Mouse (Mus musculus): ENCODE data around the gene Ephb1. TPM values are rescaled to one million over a fixed set of nuclear protein-coding genes. Genes with fewer than 3 reads are reported as not detected.

Gene Ephb1
- polyA plus RNA-seq, 1 experiment from 2014 or later = 1.6 TPM

GRCm38 (mm10) chr9:102267311-102268027, 87.0 kb downstream of the Ephb1 start:
- Histone ChIP-seq H3K27ac (replicated peaks; ENCODE audit: low read depth, low read length) (no peak overlapping the region), H3K9ac (ENCODE audit: low read length) (peak overlapping the region; percentile 45), H3K36me3 (ENCODE audit: control insufficient read depth, insufficient read depth, low read length) (no peaks in the 10 kb centered on the region), H3K27me3 (ENCODE audit: control insufficient read depth, insufficient read depth, low read length) (no peaks in the 10 kb centered on the region), H3K9me3 (ENCODE audit: control insufficient read depth, low read length) (no peaks in the 10 kb centered on the region), H3K4me1 (ENCODE audit: control insufficient read depth, insufficient read depth, low read length) (peaks cover 9% of the 10 kb centered on the region; the same call in 1 of the 2 replicates), H3K4me2 (ENCODE audit: low read depth, severe bottlenecking) (peak overlapping the region; percentile 65), H3K4me3 (ENCODE audit: low read depth, low read length) (peak overlapping the region; percentile 22)
- DNase-seq (ENCODE audit: low spot score) = peak; percentile 64
- ATAC-seq (ENCODE audit: insufficient number of reproducible peaks, low FRiP score, low TSS enrichment, low read depth) = no peak
- WGBS = 2% methylated on average over 18 of the region's 18 CpGs

DNA sequence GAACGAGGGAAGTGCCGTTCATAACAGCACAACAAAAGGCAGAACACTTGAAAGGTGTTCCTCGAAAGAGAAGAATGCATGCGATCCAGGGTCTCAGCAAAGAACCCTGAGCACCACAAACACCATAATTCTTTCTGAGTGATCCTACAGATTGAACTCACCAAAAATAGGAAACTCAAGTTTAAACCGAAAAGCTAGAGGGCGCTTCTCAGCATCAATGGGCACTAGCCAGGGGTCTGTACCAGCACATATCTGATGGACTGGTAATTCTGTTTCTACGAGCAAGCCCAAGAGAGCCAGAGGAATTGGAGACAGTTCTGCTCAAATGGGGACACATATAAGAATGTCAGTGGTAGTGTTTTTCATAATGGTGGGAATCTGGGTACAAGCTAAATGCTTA, 90.7 kb downstream of the Ephb1 start:
- Histone ChIP-seq H3K4me2 (ENCODE audit: low read depth, severe bottlenecking) (no peak overlapping the region), H3K9ac (ENCODE audit: low read length) (no peak overlapping the region), H3K9me3 (ENCODE audit: control insufficient read depth, low read length) (no peaks in the 10 kb centered on the region), H3K27ac (replicated peaks; ENCODE audit: low read depth, low read length) (no peak overlapping the region), H3K4me3 (ENCODE audit: low read depth, low read length) (no peak overlapping the region), H3K4me1 (ENCODE audit: control insufficient read depth, insufficient read depth, low read length) (peaks cover 9% of the 10 kb centered on the region; the same call in 1 of the 2 replicates), H3K27me3 (ENCODE audit: control insufficient read depth, insufficient read depth, low read length) (peaks cover 4% of the 10 kb centered on the region; the same call in 1 of the 2 replicates), H3K36me3 (ENCODE audit: control insufficient read depth, insufficient read depth, low read length) (no peaks in the 10 kb centered on the region)
- 52% methylated on average over 7 of the region's 7 CpGs for WGBS
- ATAC-seq (ENCODE audit: insufficient number of reproducible peaks, low FRiP score, low TSS enrichment, low read depth) = no peak
- DNase-seq (ENCODE audit: low spot score) = no peak

GRCm38 (mm10) chr9:102262100-102262501, 92.4 kb downstream of the Ephb1 start:
- no peak for ATAC-seq (ENCODE audit: insufficient number of reproducible peaks, low FRiP score, low TSS enrichment, low read depth)
- H3K27me3 ChIP-seq (ENCODE audit: control insufficient read depth, insufficient read depth, low read length) = peaks cover 4% of the 10 kb centered on the region; the same call in 1 of the 2 replicates
- H3K27ac ChIP-seq (replicated peaks; ENCODE audit: low read depth, low read length) = no peak overlapping the region
- H3K4me3 ChIP-seq (ENCODE audit: low read depth, low read length) = no peak overlapping the region
- H3K4me2 ChIP-seq (ENCODE audit: low read depth, severe bottlenecking) = no peak overlapping the region
- no peaks in the 10 kb centered on the region for H3K36me3 ChIP-seq (ENCODE audit: control insufficient read depth, insufficient read depth, low read length)
- peaks cover 1% of the 10 kb centered on the region; the same call in 1 of the 2 replicates for H3K4me1 ChIP-seq (ENCODE audit: control insufficient read depth, insufficient read depth, low read length)
- no peaks in the 10 kb centered on the region for H3K9me3 ChIP-seq (ENCODE audit: control insufficient read depth, low read length)
- WGBS = 17% methylated on average over 4 of the region's 4 CpGs
- no peak for DNase-seq (ENCODE audit: low spot score)
- no peak overlapping the region for H3K9ac ChIP-seq (ENCODE audit: low read length)

GRCm38 (mm10) chr9:102261511-102261910, 93.0 kb downstream of the Ephb1 start:
- H3K4me1 ChIP-seq (ENCODE audit: control insufficient read depth, insufficient read depth, low read length) = no peaks in the 10 kb centered on the region
- no peaks in the 10 kb centered on the region for H3K9me3 ChIP-seq (ENCODE audit: control insufficient read depth, low read length)
- ATAC-seq (ENCODE audit: insufficient number of reproducible peaks, low FRiP score, low TSS enrichment, low read depth) (no peak), DNase-seq (ENCODE audit: low spot score) (no peak)
- no peak overlapping the region for H3K27ac ChIP-seq (replicated peaks; ENCODE audit: low read depth, low read length)
- H3K9ac ChIP-seq (ENCODE audit: low read length) = no peak overlapping the region
- peaks cover 4% of the 10 kb centered on the region; the same call in 1 of the 2 replicates for H3K27me3 ChIP-seq (ENCODE audit: control insufficient read depth, insufficient read depth, low read length)
- H3K4me3 ChIP-seq (ENCODE audit: low read depth, low read length) = no peak overlapping the region
- no peaks in the 10 kb centered on the region for H3K36me3 ChIP-seq (ENCODE audit: control insufficient read depth, insufficient read depth, low read length)
- no peak overlapping the region for H3K4me2 ChIP-seq (ENCODE audit: low read depth, severe bottlenecking)
- 12% methylated on average over 9 of the region's 9 CpGs for WGBS

GRCm38 (mm10) chr9:102256407-102256806, 98.1 kb downstream of the Ephb1 start:
- H3K4me3 ChIP-seq (ENCODE audit: low read depth, low read length) = no peak overlapping the region
- no peak overlapping the region for H3K4me2 ChIP-seq (ENCODE audit: low read depth, severe bottlenecking)
- no peak overlapping the region for H3K27ac ChIP-seq (replicated peaks; ENCODE audit: low read depth, low read length)
- 85% methylated on average over 5 of the region's 5 CpGs for WGBS
- H3K36me3 ChIP-seq (ENCODE audit: control insufficient read depth, insufficient read depth, low read length) = no peaks in the 10 kb centered on the region
- DNase-seq (ENCODE audit: low spot score) = no peak
- H3K4me1 ChIP-seq (ENCODE audit: control insufficient read depth, insufficient read depth, low read length) = no peaks in the 10 kb centered on the region
- no peak overlapping the region for H3K9ac ChIP-seq (ENCODE audit: low read length)
- no peak for ATAC-seq (ENCODE audit: insufficient number of reproducible peaks, low FRiP score, low TSS enrichment, low read depth)
- H3K27me3 ChIP-seq (ENCODE audit: control insufficient read depth, insufficient read depth, low read length) = peaks cover 3% of the 10 kb centered on the region; the same call in 1 of the 2 replicates
- no peaks in the 10 kb centered on the region for H3K9me3 ChIP-seq (ENCODE audit: control insufficient read depth, low read length)

GRCm38 (mm10) chr9:102255803-102256202, 98.7 kb downstream of the Ephb1 start:
- ATAC-seq (ENCODE audit: insufficient number of reproducible peaks, low FRiP score, low TSS enrichment, low read depth) (no peak), DNase-seq (ENCODE audit: low spot score) (no peak)
- H3K4me1 ChIP-seq (ENCODE audit: control insufficient read depth, insufficient read depth, low read length) = no peaks in the 10 kb centered on the region
- no peak overlapping the region for H3K27ac ChIP-seq (replicated peaks; ENCODE audit: low read depth, low read length)
- H3K9me3 ChIP-seq (ENCODE audit: control insufficient read depth, low read length) = no peaks in the 10 kb centered on the region
- WGBS = 85% methylated on average over 6 of the region's 6 CpGs
- H3K4me3 ChIP-seq (ENCODE audit: low read depth, low read length) = no peak overlapping the region
- no peaks in the 10 kb centered on the region for H3K36me3 ChIP-seq (ENCODE audit: control insufficient read depth, insufficient read depth, low read length)
- no peak overlapping the region for H3K4me2 ChIP-seq (ENCODE audit: low read depth, severe bottlenecking)
- no peaks in the 10 kb centered on the region for H3K27me3 ChIP-seq (ENCODE audit: control insufficient read depth, insufficient read depth, low read length)
- no peak overlapping the region for H3K9ac ChIP-seq (ENCODE audit: low read length)

- DNase-seq (ENCODE audit: low spot score) (no peak), ATAC-seq (ENCODE audit: insufficient number of reproducible peaks, low FRiP score, low TSS enrichment, low read depth) (no peak)
- H3K4me1 ChIP-seq (ENCODE audit: control insufficient read depth, insufficient read depth, low read length) = no peaks in the 10 kb centered on the region
- H3K27me3 ChIP-seq (ENCODE audit: control insufficient read depth, insufficient read depth, low read length) = no peaks in the 10 kb centered on the region
- H3K9ac ChIP-seq (ENCODE audit: low read length) = no peak overlapping the region
- H3K4me2 ChIP-seq (ENCODE audit: low read depth, severe bottlenecking) = no peak overlapping the region
- H3K27ac ChIP-seq (replicated peaks; ENCODE audit: low read depth, low read length) = no peak overlapping the region
- H3K4me3 ChIP-seq (ENCODE audit: low read depth, low read length) = no peak overlapping the region
- 37% methylated on average over 9 of the region's 9 CpGs for WGBS
- H3K36me3 ChIP-seq (ENCODE audit: control insufficient read depth, insufficient read depth, low read length) = no peaks in the 10 kb centered on the region
- H3K9me3 ChIP-seq (ENCODE audit: control insufficient read depth, low read length) = no peaks in the 10 kb centered on the region
Observed at GRCm38 (mm10) chr9:102249124-102249816, 105.2 kb downstream of the Ephb1 start.

DNA sequence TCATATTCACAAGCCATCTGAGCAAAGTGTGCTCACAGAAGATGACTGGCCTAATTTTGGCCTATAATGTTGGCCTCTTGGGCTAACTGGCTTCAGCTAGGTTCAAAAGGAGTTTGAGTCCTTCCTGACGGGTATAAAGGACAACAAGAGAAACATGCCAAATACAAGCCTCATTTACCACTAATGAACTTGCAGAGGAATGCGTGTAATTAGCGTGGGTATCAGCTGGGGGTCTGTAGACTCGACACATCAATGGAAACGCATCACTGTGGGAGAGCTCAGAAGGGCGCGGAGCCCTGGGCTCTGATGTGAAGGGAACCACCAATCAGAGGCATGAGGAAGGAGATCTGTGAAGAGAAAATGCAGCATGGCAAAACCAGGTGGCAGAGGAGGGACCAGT, 108.9 kb downstream of the Ephb1 start:
- no peak overlapping the region for H3K27ac ChIP-seq (replicated peaks; ENCODE audit: low read depth, low read length)
- no peaks in the 10 kb centered on the region for H3K36me3 ChIP-seq (ENCODE audit: control insufficient read depth, insufficient read depth, low read length)
- H3K9ac ChIP-seq (ENCODE audit: low read length) = no peak overlapping the region
- ATAC-seq (ENCODE audit: insufficient number of reproducible peaks, low FRiP score, low TSS enrichment, low read depth) (no peak), DNase-seq (ENCODE audit: low spot score) (no peak)
- no peaks in the 10 kb centered on the region for H3K4me1 ChIP-seq (ENCODE audit: control insufficient read depth, insufficient read depth, low read length)
- H3K27me3 ChIP-seq (ENCODE audit: control insufficient read depth, insufficient read depth, low read length) = no peaks in the 10 kb centered on the region
- H3K9me3 ChIP-seq (ENCODE audit: control insufficient read depth, low read length) = no peaks in the 10 kb centered on the region
- H3K4me2 ChIP-seq (ENCODE audit: low read depth, severe bottlenecking) = no peak overlapping the region
- no peak overlapping the region for H3K4me3 ChIP-seq (ENCODE audit: low read depth, low read length)
- WGBS = 68% methylated on average over 7 of the region's 7 CpGs
